Mouse (Mus musculus) neural tube, embryonic 14.5 days (tissue): Measurements from ENCODE around the gene Arhgap29. TPM values are rescaled to one million over a fixed set of nuclear protein-coding genes. Genes with fewer than 3 reads are reported as not detected.

ENCODE experiments used
- ATAC-seq: fragments of 200-750 bp; cut with Nextera tagmentation; 2 replicates; pipeline ENCODE4 v1.8.0; 2017; ENCODE audit warnings: low read depth, mild to moderate bottlenecking, moderate TSS enrichment, moderate library complexity
- H3K27ac ChIP-seq: fragments of 300-500 bp; sonication (generic); 2 replicates; pipeline ENCODE4 v1.5.1; 2014; ENCODE audit warnings: low read depth, mild to moderate bottlenecking, control low read depth, low read length, moderate library complexity, mixed read lengths
- H3K27me3 ChIP-seq: fragments of 300-500 bp; sonication (generic); 2 replicates; pipeline ENCODE4 v1.6.1; 2014; ENCODE audit warnings: low read length; ENCODE audit not compliant: control insufficient read depth, insufficient read depth
- H3K36me3 ChIP-seq: fragments of 300-500 bp; sonication (generic); 2 replicates; pipeline ENCODE4 v1.6.1; 2014; ENCODE audit warnings: low read length, mixed read lengths; ENCODE audit not compliant: control insufficient read depth, insufficient read depth
- H3K4me1 ChIP-seq: fragments of 300-500 bp; sonication (generic); 2 replicates; pipeline ENCODE4 v1.6.1; 2014; ENCODE audit warnings: low read length; ENCODE audit not compliant: control insufficient read depth, insufficient read depth
- H3K4me2 ChIP-seq: fragments of 300-500 bp; sonication (generic); 2 replicates; pipeline ENCODE4 v1.6.1; 2014; ENCODE audit warnings: mild to moderate bottlenecking, low read depth, low read length, control low read depth
- H3K4me3 ChIP-seq: fragments of 300-500 bp; sonication (generic); 2 replicates; pipeline ENCODE4 v1.5.1; 2014; ENCODE audit warnings: low read depth, low read length, control low read depth, mixed read lengths
- H3K9ac ChIP-seq: fragments of 300-500 bp; sonication (generic); replicated peaks from 2 replicates; pipeline ENCODE4 v1.6.1; 2014; ENCODE audit warnings: low read depth, mild to moderate bottlenecking, control low read depth, low read length, mixed read lengths
- H3K9me3 ChIP-seq: fragments of 300-500 bp; sonication (generic); 2 replicates; pipeline ENCODE4 v1.6.1; 2016; ENCODE audit warnings: low read length; ENCODE audit not compliant: control insufficient read depth
- WGBS: fragments of 180-500 bp; shearing (Covaris S2); extraction: QIAGEN DNeasy Blood & Tissue Kit; methylation state at CpG from one replicate; pipeline ENCODE4 v1.1.7; 2014; 5-methylcytosine and 5-hydroxymethylcytosine counted together
- polyA plus RNA-seq: library from polyadenylated mRNA; unstranded; fragments of >200 nt; fragmentation: Nextera tagmentation; extraction: Ambion mirVana; gene quantifications from 2 replicates; pipeline ENCODE4 v1.2.1, GENCODE M21; 2014

Arhgap29 gene
- polyA plus RNA-seq, 1 experiment from 2014 or later: 11.3 TPM

- Histone ChIP-seq H3K4me3 (no peak overlapping the region), H3K9ac (no peak overlapping the region), H3K27ac (no peak overlapping the region; the same call in 1 of the 2 replicates), H3K4me1 (no peaks in the 10 kb centered on the region), H3K27me3 (no peaks in the 10 kb centered on the region), H3K9me3 (no peaks in the 10 kb centered on the region), H3K36me3 (no peaks in the 10 kb centered on the region), H3K4me2 (no peak overlapping the region)
- WGBS: 68% methylated on average over 6 of the region's 6 CpGs
- ATAC-seq: no peak
Measured at GRCm38 (mm10) chr3:121915191-121915590, 37.1 kb upstream of the Arhgap29 start.

- Histone ChIP-seq H3K9ac (no peak overlapping the region), H3K27ac (no peak overlapping the region), H3K36me3 (no peaks in the 10 kb centered on the region), H3K27me3 (no peaks in the 10 kb centered on the region), H3K4me2 (no peak overlapping the region), H3K4me3 (no peak overlapping the region), H3K4me1 (no peaks in the 10 kb centered on the region), H3K9me3 (no peaks in the 10 kb centered on the region)
- 88% methylated on average over 5 of the region's 5 CpGs for WGBS
- ATAC-seq: no peak
Measured at GRCm38 (mm10) chr3:121916802-121917532, 35.4 kb upstream of the Arhgap29 start.

GRCm38 (mm10) chr3:121917658-121918057 is 34.7 kb upstream of the Arhgap29 start:
- Histone ChIP-seq H3K9ac (no peak overlapping the region), H3K4me1 (no peaks in the 10 kb centered on the region), H3K9me3 (no peaks in the 10 kb centered on the region), H3K27ac (no peak overlapping the region), H3K4me2 (no peak overlapping the region), H3K36me3 (no peaks in the 10 kb centered on the region), H3K4me3 (no peak overlapping the region), H3K27me3 (no peaks in the 10 kb centered on the region)
- 91% methylated on average over 7 of the region's 7 CpGs for WGBS
- no peak for ATAC-seq

- Histone ChIP-seq H3K27me3 (no peaks in the 10 kb centered on the region), H3K9ac (no peak overlapping the region), H3K4me1 (no peaks in the 10 kb centered on the region), H3K9me3 (no peaks in the 10 kb centered on the region), H3K4me3 (no peak overlapping the region), H3K4me2 (no peak overlapping the region), H3K27ac (no peak overlapping the region), H3K36me3 (no peaks in the 10 kb centered on the region)
- 88% methylated on average over 5 of the region's 5 CpGs for WGBS
- no peak for ATAC-seq
Measured at GRCm38 (mm10) chr3:121919961-121920360, 32.4 kb upstream of the Arhgap29 start.

- Histone ChIP-seq H3K36me3 (no peaks in the 10 kb centered on the region), H3K9ac (no peak overlapping the region), H3K9me3 (no peaks in the 10 kb centered on the region), H3K4me2 (no peak overlapping the region), H3K27ac (no peak overlapping the region), H3K27me3 (no peaks in the 10 kb centered on the region), H3K4me3 (no peak overlapping the region), H3K4me1 (no peaks in the 10 kb centered on the region)
- WGBS: 80% methylated on average over 3 of the region's 3 CpGs
- no peak for ATAC-seq
Measured at GRCm38 (mm10) chr3:121920769-121921168, 31.6 kb upstream of the Arhgap29 start.

GRCm38 (mm10) chr3:121924768-121925486 is 27.4 kb upstream of the Arhgap29 start:
- no peaks in the 10 kb centered on the region for H3K36me3 ChIP-seq
- 92% methylated on average over 11 of the region's 11 CpGs for WGBS
- no peak overlapping the region for H3K27ac ChIP-seq

GRCm38 (mm10) chr3:121927601-121928000 is 24.7 kb upstream of the Arhgap29 start:
- Histone ChIP-seq H3K4me2 (no peak overlapping the region), H3K27ac (no peak overlapping the region), H3K9ac (no peak overlapping the region), H3K4me1 (no peaks in the 10 kb centered on the region), H3K27me3 (no peaks in the 10 kb centered on the region), H3K4me3 (no peak overlapping the region), H3K36me3 (no peaks in the 10 kb centered on the region), H3K9me3 (no peaks in the 10 kb centered on the region)
- ATAC-seq: no peak
- WGBS: 96% methylated on average over 3 of the region's 3 CpGs

More at GRCm38 (mm10) chr3:121924768-121925486, 27.4 kb upstream of the Arhgap29 start:
- H3K4me3 ChIP-seq: no peak overlapping the region
- no peak for ATAC-seq
- no peaks in the 10 kb centered on the region for H3K9me3 ChIP-seq
- H3K27me3 ChIP-seq: no peaks in the 10 kb centered on the region
- no peak overlapping the region for H3K9ac ChIP-seq
- no peaks in the 10 kb centered on the region for H3K4me1 ChIP-seq
- no peak overlapping the region for H3K4me2 ChIP-seq

- no peaks in the 10 kb centered on the region for H3K4me1 ChIP-seq
- H3K36me3 ChIP-seq: no peaks in the 10 kb centered on the region
- no peak for ATAC-seq
- H3K4me2 ChIP-seq: no peak overlapping the region
- 94% methylated on average over 4 of the region's 4 CpGs for WGBS
- H3K27me3 ChIP-seq: no peaks in the 10 kb centered on the region
- H3K4me3 ChIP-seq: no peak overlapping the region
- no peaks in the 10 kb centered on the region for H3K9me3 ChIP-seq
- no peak overlapping the region for H3K9ac ChIP-seq
- no peak overlapping the region for H3K27ac ChIP-seq
Measured at GRCm38 (mm10) chr3:121932815-121933214, 19.5 kb upstream of the Arhgap29 start.

- ATAC-seq: no peak
Measured at GRCm38 (mm10) chr3:121936241-121936640, 16.1 kb upstream of the Arhgap29 start.

More at GRCm38 (mm10) chr3:121936241-121936640, 16.1 kb upstream of the Arhgap29 start:
- no peak overlapping the region for H3K9ac ChIP-seq
- H3K4me1 ChIP-seq: no peaks in the 10 kb centered on the region
- no peaks in the 10 kb centered on the region for H3K36me3 ChIP-seq
- no peaks in the 10 kb centered on the region for H3K27me3 ChIP-seq
- H3K4me3 ChIP-seq: no peak overlapping the region
- WGBS: 85% methylated on average over 2 of the region's 2 CpGs
- no peak overlapping the region for H3K27ac ChIP-seq
- no peak overlapping the region for H3K4me2 ChIP-seq
- no peaks in the 10 kb centered on the region for H3K9me3 ChIP-seq
